Mouse (Mus musculus): ENCODE measurements at regions not wholly inside any gene's neighbourhood (a gene's known extent, or its start where the extent isn't known, plus 50 kb on each side); places are given as distances from the start of the nearest gene placed in this dataset.
"Not testable (repeated sequence)": the region's sequence is repeated elsewhere in the genome, so short reads cannot be mapped to it uniquely, and the experiment has no call there.

- not testable (repeated sequence) for H3K27ac ChIP-seq (ENCODE audit: low read length); H3K9me3 ChIP-seq (replicated peaks; ENCODE audit: control insufficient read depth, low read length)
Measured at GRCm38 (mm10) chr1:184669173-184669572, 63.2 kb downstream of the Hlx start.

GRCm38 (mm10) chr1:184668428-184668827 lies 64.0 kb downstream of the Hlx start:
- Histone ChIP-seq H3K9ac (ENCODE audit: low read depth, low read length) (no peak overlapping the region), H3K4me3 (ENCODE audit: low read depth, low read length) (no peak overlapping the region), H3K27ac (ENCODE audit: low read length) (no peak overlapping the region), H3K27me3 (ENCODE audit: control insufficient read depth, insufficient read depth, low read depth, low read length) (no peaks in the 10 kb centered on the region; the same call in 1 of the 2 replicates), H3K4me2 (ENCODE audit: low read depth, low read length) (no peak overlapping the region), H3K4me1 (ENCODE audit: control insufficient read depth, low read depth, low read length) (peaks cover 25% of the 10 kb centered on the region), H3K9me3 (replicated peaks; ENCODE audit: control insufficient read depth, low read length) (no peaks in the 10 kb centered on the region), H3K36me3 (ENCODE audit: control insufficient read depth, insufficient read depth) (no peaks in the 10 kb centered on the region)
- ATAC-seq (ENCODE audit: low read depth) = no peak
- 79% methylated on average over 1 of the region's 1 CpGs for WGBS (ENCODE audit: insufficient replicate concordance)

More at GRCm38 (mm10) chr1:184669173-184669572, 63.2 kb downstream of the Hlx start:
- peak; percentile 74 for ATAC-seq (ENCODE audit: low read depth)
- not testable (repeated sequence) for H3K9ac ChIP-seq (ENCODE audit: low read depth, low read length); H3K4me2 ChIP-seq (ENCODE audit: low read depth, low read length); H3K4me3 ChIP-seq (ENCODE audit: low read depth, low read length); H3K36me3 ChIP-seq (ENCODE audit: control insufficient read depth, insufficient read depth); H3K27me3 ChIP-seq (ENCODE audit: control insufficient read depth, insufficient read depth, low read depth, low read length)
- WGBS (ENCODE audit: insufficient replicate concordance) = 47% methylated on average over 5 of the region's 5 CpGs
- peaks cover 20% of the 10 kb centered on the region for H3K4me1 ChIP-seq (ENCODE audit: control insufficient read depth, low read depth, low read length)

GRCm38 (mm10) chr1:184668022-184668421 lies 64.4 kb downstream of the Hlx start:
- H3K4me1 ChIP-seq (ENCODE audit: control insufficient read depth, low read depth, low read length) = peaks cover 25% of the 10 kb centered on the region
- ATAC-seq (ENCODE audit: low read depth) = no peak
- no peaks in the 10 kb centered on the region for H3K36me3 ChIP-seq (ENCODE audit: control insufficient read depth, insufficient read depth)
- H3K4me3 ChIP-seq (ENCODE audit: low read depth, low read length) = no peak overlapping the region
- WGBS (ENCODE audit: insufficient replicate concordance) = 65% methylated on average over 2 of the region's 2 CpGs
- H3K27me3 ChIP-seq (ENCODE audit: control insufficient read depth, insufficient read depth, low read depth, low read length) = no peaks in the 10 kb centered on the region; the same call in 1 of the 2 replicates
- no peaks in the 10 kb centered on the region for H3K9me3 ChIP-seq (replicated peaks; ENCODE audit: control insufficient read depth, low read length)
- H3K9ac ChIP-seq (ENCODE audit: low read depth, low read length) = no peak overlapping the region
- no peak overlapping the region for H3K27ac ChIP-seq (ENCODE audit: low read length)
- no peak overlapping the region for H3K4me2 ChIP-seq (ENCODE audit: low read depth, low read length)

GRCm38 (mm10) chr1:184665243-184665642 lies 67.2 kb downstream of the Hlx start:
- Histone ChIP-seq H3K4me3 (ENCODE audit: low read depth, low read length) (0 out of 2 replicates have a peak overlapping the region, but pooled peaks have one; percentile 16), H3K36me3 (ENCODE audit: control insufficient read depth, insufficient read depth) (no peaks in the 10 kb centered on the region), H3K4me1 (ENCODE audit: control insufficient read depth, low read depth, low read length) (peaks cover 25% of the 10 kb centered on the region), H3K27ac (ENCODE audit: low read length) (0 out of 2 replicates have a peak overlapping the region, but pooled peaks have one; percentile 68), H3K9me3 (replicated peaks; ENCODE audit: control insufficient read depth, low read length) (no peaks in the 10 kb centered on the region), H3K4me2 (ENCODE audit: low read depth, low read length) (peak overlapping the region; percentile 35), H3K27me3 (ENCODE audit: control insufficient read depth, insufficient read depth, low read depth, low read length) (no peaks in the 10 kb centered on the region), H3K9ac (ENCODE audit: low read depth, low read length) (0 out of 2 replicates have a peak overlapping the region, but pooled peaks have one; percentile 40)
- peak; percentile 79 for ATAC-seq (ENCODE audit: low read depth)
- 47% methylated on average over 12 of the region's 12 CpGs for WGBS (ENCODE audit: insufficient replicate concordance)

GRCm38 (mm10) chr1:184664098-184664375 lies 68.4 kb downstream of the Hlx start:
- Histone ChIP-seq H3K4me1 (ENCODE audit: control insufficient read depth, low read depth, low read length) (peaks cover 21% of the 10 kb centered on the region), H3K27me3 (ENCODE audit: control insufficient read depth, insufficient read depth, low read depth, low read length) (no peaks in the 10 kb centered on the region), H3K27ac (ENCODE audit: low read length) (no peak overlapping the region), H3K9me3 (replicated peaks; ENCODE audit: control insufficient read depth, low read length) (no peaks in the 10 kb centered on the region), H3K9ac (ENCODE audit: low read depth, low read length) (no peak overlapping the region), H3K36me3 (ENCODE audit: control insufficient read depth, insufficient read depth) (no peaks in the 10 kb centered on the region), H3K4me2 (ENCODE audit: low read depth, low read length) (peak overlapping the region; percentile 12; the same call in 1 of the 2 replicates), H3K4me3 (ENCODE audit: low read depth, low read length) (no peak overlapping the region)
- 0 out of 2 replicates have a peak, but pooled peaks have one; percentile 23 for ATAC-seq (ENCODE audit: low read depth)
- WGBS (ENCODE audit: insufficient replicate concordance) = 26% methylated on average over 5 of the region's 5 CpGs

DNA sequence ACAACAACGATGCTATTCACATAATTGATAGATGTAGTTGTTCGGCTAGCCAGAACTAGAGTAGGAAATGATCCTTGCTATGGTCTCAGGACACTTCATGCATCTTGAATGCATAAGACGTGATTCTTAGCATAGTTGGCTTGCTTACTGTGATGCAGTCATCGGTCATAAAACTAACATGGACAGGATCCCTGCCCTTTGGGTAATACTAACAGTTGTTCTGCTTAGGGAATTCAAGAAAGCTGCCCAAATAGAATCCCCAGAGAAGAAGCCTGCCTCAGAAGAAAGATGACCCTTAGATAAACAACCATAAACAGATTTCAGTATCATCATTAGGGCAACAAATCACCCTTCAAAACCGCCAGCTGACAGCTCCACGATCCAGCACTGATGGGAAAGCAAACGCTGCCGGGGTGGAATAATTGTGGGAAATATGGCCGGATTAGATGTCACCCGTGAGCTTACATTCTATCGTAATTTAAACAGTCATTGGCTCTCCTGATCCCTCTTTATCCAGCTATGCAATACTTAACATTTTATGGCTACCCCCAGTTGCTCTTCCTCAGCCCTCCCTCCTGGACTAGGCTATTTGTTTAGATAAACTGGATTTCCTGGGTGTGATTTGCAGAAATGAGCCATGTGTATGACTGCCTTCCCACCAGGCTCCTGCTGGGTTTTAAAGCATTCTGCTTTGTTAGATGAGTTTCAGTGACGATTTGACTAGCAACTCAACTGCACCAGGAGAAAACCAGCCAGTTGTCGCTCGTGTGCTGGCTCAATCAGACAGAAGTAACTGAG lies 68.9 kb downstream of the Hlx start:
- Histone ChIP-seq H3K27ac (ENCODE audit: low read length) (no peak overlapping the region), H3K27me3 (ENCODE audit: control insufficient read depth, insufficient read depth, low read depth, low read length) (no peaks in the 10 kb centered on the region), H3K4me2 (ENCODE audit: low read depth, low read length) (no peak overlapping the region), H3K9me3 (replicated peaks; ENCODE audit: control insufficient read depth, low read length) (no peaks in the 10 kb centered on the region), H3K36me3 (ENCODE audit: control insufficient read depth, insufficient read depth) (no peaks in the 10 kb centered on the region), H3K9ac (ENCODE audit: low read depth, low read length) (no peak overlapping the region), H3K4me1 (ENCODE audit: control insufficient read depth, low read depth, low read length) (peaks cover 23% of the 10 kb centered on the region), H3K4me3 (ENCODE audit: low read depth, low read length) (no peak overlapping the region)
- no peak for ATAC-seq (ENCODE audit: low read depth)
- WGBS (ENCODE audit: insufficient replicate concordance) = 62% methylated on average over 14 of the region's 14 CpGs

DNA sequence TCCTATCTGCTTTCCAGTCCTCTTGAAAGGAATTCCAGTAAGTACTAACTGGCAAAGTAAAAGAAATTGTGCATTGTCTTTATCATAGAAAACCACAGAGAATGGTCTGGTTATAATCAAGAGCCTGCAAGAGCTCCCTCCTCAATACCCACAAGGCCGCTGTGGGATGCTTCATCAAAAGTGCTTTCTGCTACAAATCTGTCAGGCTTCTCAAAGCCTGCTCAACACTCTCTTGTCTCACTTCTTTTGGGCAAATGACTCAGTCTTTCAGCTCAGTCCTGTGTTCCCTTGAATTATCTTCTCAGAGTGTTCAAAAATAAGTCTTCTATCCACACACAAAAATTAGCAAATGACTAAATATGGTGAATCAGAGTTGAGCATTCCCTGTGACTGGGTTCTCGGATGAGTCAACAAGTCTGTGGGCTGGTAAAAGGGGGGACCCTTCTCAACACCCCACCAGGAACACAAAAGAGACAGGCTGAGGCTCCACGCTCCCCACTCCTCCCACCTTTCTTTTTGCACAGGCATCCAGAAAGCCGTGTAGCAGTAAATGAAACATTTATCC lies 81.8 kb downstream of the Hlx start:
- H3K4me3 ChIP-seq (ENCODE audit: low read depth, low read length) = no peak overlapping the region
- H3K9me3 ChIP-seq (replicated peaks; ENCODE audit: control insufficient read depth, low read length) = no peaks in the 10 kb centered on the region
- H3K36me3 ChIP-seq (ENCODE audit: control insufficient read depth, insufficient read depth) = no peaks in the 10 kb centered on the region
- H3K9ac ChIP-seq (ENCODE audit: low read depth, low read length) = no peak overlapping the region
- H3K27ac ChIP-seq (ENCODE audit: low read length) = no peak overlapping the region
- no peaks in the 10 kb centered on the region for H3K27me3 ChIP-seq (ENCODE audit: control insufficient read depth, insufficient read depth, low read depth, low read length)
- 65% methylated on average over 4 of the region's 4 CpGs for WGBS (ENCODE audit: insufficient replicate concordance)
- H3K4me2 ChIP-seq (ENCODE audit: low read depth, low read length) = no peak overlapping the region
- H3K4me1 ChIP-seq (ENCODE audit: control insufficient read depth, low read depth, low read length) = peaks cover 31% of the 10 kb centered on the region
- ATAC-seq (ENCODE audit: low read depth) = no peak

- Histone ChIP-seq H3K4me3 (ENCODE audit: low read depth, low read length) (no peak overlapping the region), H3K36me3 (ENCODE audit: control insufficient read depth, insufficient read depth) (no peaks in the 10 kb centered on the region), H3K27me3 (ENCODE audit: control insufficient read depth, insufficient read depth, low read depth, low read length) (no peaks in the 10 kb centered on the region), H3K27ac (ENCODE audit: low read length) (peak overlapping the region; percentile 92), H3K9me3 (replicated peaks; ENCODE audit: control insufficient read depth, low read length) (no peaks in the 10 kb centered on the region), H3K4me1 (ENCODE audit: control insufficient read depth, low read depth, low read length) (peaks cover 45% of the 10 kb centered on the region), H3K9ac (ENCODE audit: low read depth, low read length) (peak overlapping the region; percentile 35), H3K4me2 (ENCODE audit: low read depth, low read length) (peak overlapping the region; percentile 26; the same call in 1 of the 2 replicates)
- peak; percentile 69 for ATAC-seq (ENCODE audit: low read depth)
- WGBS (ENCODE audit: insufficient replicate concordance) = 76% methylated on average over 8 of the region's 8 CpGs
Measured at GRCm38 (mm10) chr1:184647920-184648540, 84.4 kb downstream of the Hlx start.
